Mouse (Mus musculus) embryonic facial prominence, embryonic 13.5 days (tissue): ENCODE measurements at regions not wholly inside any gene's neighbourhood (a gene's known extent, or its start where the extent isn't known, plus 50 kb on each side); places are given as distances from the start of the nearest gene placed in this dataset.

Experiments
- ATAC-seq: fragments of 200-750 bp; cut with Nextera tagmentation; 2 replicates; pipeline ENCODE4 v1.8.0; 2017; ENCODE audit warnings: low read depth; ENCODE audit not compliant: insufficient number of reproducible peaks, insufficient read depth, low FRiP score, low TSS enrichment
- H3K27ac ChIP-seq: fragments of 300-500 bp; sonication (generic); 2 replicates; pipeline ENCODE4 v1.5.1; 2015; ENCODE audit warnings: moderate library complexity, mild to moderate bottlenecking, inconsistent platforms
- H3K27me3 ChIP-seq: fragments of 300-500 bp; sonication (generic); 2 replicates; pipeline ENCODE4 v1.6.1; 2015; ENCODE audit warnings: mild to moderate bottlenecking, inconsistent platforms
- H3K36me3 ChIP-seq: fragments of 300-500 bp; sonication (generic); 2 replicates; pipeline ENCODE4 v1.6.1; 2015; ENCODE audit warnings: mild to moderate bottlenecking, inconsistent platforms
- H3K4me1 ChIP-seq: fragments of 300-500 bp; sonication (generic); 2 replicates; pipeline ENCODE4 v1.6.1; 2015; ENCODE audit warnings: inconsistent platforms
- H3K4me2 ChIP-seq: fragments of 300-500 bp; sonication (generic); 2 replicates; pipeline ENCODE4 v1.6.1; 2015; ENCODE audit warnings: moderate library complexity, mild to moderate bottlenecking, inconsistent platforms
- H3K4me3 ChIP-seq: fragments of 300-500 bp; sonication (generic); 2 replicates; pipeline ENCODE4 v1.5.1; 2015; ENCODE audit warnings: mild to moderate bottlenecking, inconsistent platforms
- H3K9ac ChIP-seq: fragments of 300-500 bp; sonication (generic); 2 replicates; pipeline ENCODE4 v1.6.1; 2015; ENCODE audit warnings: mild to moderate bottlenecking, inconsistent platforms
- H3K9me3 ChIP-seq: fragments of 300-500 bp; sonication (generic); 2 replicates; pipeline ENCODE4 v1.6.1; 2016; ENCODE audit warnings: inconsistent platforms
- WGBS: fragments of 180-500 bp; shearing (Covaris S2); methylation state at CpG from one replicate; pipeline ENCODE4 v1.1.7; 2015; ENCODE audit warnings: mixed read lengths; 5-methylcytosine and 5-hydroxymethylcytosine counted together

DNA sequence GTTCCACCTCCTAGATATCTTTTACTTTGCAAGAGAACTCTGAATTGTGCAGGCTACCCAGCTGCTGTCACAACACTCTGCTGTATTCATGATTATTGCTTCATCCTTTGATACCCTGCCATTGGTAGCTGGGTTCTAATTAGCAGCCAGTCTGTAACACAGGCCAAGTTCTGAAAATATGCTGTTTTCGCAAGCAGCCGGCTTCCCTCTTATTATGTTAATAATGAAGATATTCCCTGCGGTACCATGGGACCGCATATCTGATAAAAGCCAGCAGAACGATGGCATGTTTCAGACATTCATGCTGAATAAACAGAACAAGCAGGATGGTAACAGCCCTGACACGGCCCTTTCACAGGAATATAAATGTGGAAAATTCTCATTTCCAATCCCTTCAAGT lies 235.6 kb downstream of the Galc start:
- no peaks in the 10 kb centered on the region for H3K36me3 ChIP-seq
- no peaks in the 10 kb centered on the region for H3K4me1 ChIP-seq
- H3K27me3 ChIP-seq = no peaks in the 10 kb centered on the region
- no peak overlapping the region for H3K27ac ChIP-seq
- no peak overlapping the region for H3K9ac ChIP-seq
- ATAC-seq = no peak
- 72% methylated on average over 6 of the region's 6 CpGs for WGBS
- H3K4me2 ChIP-seq = no peak overlapping the region
- no peak overlapping the region for H3K4me3 ChIP-seq
- H3K9me3 ChIP-seq = no peaks in the 10 kb centered on the region

GRCm38 (mm10) chr12:98014607-98015278 lies 244.5 kb downstream of the Galc start:
- ATAC-seq = no peak
- H3K9me3 ChIP-seq = no peaks in the 10 kb centered on the region
- H3K4me3 ChIP-seq = no peak overlapping the region
- no peaks in the 10 kb centered on the region for H3K36me3 ChIP-seq
- H3K4me1 ChIP-seq = no peaks in the 10 kb centered on the region
- H3K4me2 ChIP-seq = no peak overlapping the region
- no peak overlapping the region for H3K9ac ChIP-seq
- H3K27ac ChIP-seq = no peak overlapping the region
- H3K27me3 ChIP-seq = no peaks in the 10 kb centered on the region
- WGBS = 54% methylated on average over 8 of the region's 8 CpGs

DNA sequence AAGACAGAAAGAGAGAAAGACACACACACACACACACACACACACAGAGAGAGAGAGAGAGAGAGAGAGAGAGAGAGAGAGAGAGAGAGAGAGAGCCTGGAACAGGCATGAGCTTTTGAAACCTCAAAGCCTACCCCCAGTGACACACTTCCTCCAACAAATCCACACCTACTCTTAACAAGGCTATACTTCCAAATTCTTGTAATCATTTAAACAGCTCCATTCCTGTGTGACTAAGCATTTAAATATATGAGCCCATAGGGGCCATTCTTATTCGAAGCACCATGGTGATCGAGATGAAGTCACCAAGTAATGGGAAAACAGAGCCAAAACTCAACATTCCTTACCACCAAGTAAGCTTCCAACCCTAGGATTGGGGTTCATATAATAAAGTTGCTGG lies 250.1 kb downstream of the Galc start:
- ATAC-seq = no peak
- WGBS = 90% methylated on average over 2 of the region's 2 CpGs
- H3K9ac ChIP-seq = no peak overlapping the region

GRCm38 (mm10) chr12:98005671-98006469 lies 253.4 kb downstream of the Galc start:
- no peak overlapping the region for H3K27ac ChIP-seq
- H3K4me3 ChIP-seq = no peak overlapping the region
- H3K27me3 ChIP-seq = no peaks in the 10 kb centered on the region
- H3K4me2 ChIP-seq = no peak overlapping the region
- no peaks in the 10 kb centered on the region for H3K36me3 ChIP-seq
- WGBS = 65% methylated on average over 5 of the region's 5 CpGs
- H3K4me1 ChIP-seq = no peaks in the 10 kb centered on the region
- H3K9me3 ChIP-seq = no peaks in the 10 kb centered on the region
- ATAC-seq = no peak
- H3K9ac ChIP-seq = no peak overlapping the region

More for the DNA sequence above, 250.1 kb downstream of the Galc start:
- H3K9me3 ChIP-seq = no peaks in the 10 kb centered on the region
- H3K4me2 ChIP-seq = no peak overlapping the region
- H3K36me3 ChIP-seq = no peaks in the 10 kb centered on the region
- H3K27ac ChIP-seq = no peak overlapping the region
- no peak overlapping the region for H3K4me3 ChIP-seq
- no peaks in the 10 kb centered on the region for H3K4me1 ChIP-seq
- no peaks in the 10 kb centered on the region for H3K27me3 ChIP-seq

- no peaks in the 10 kb centered on the region for H3K9me3 ChIP-seq
- no peaks in the 10 kb centered on the region for H3K4me1 ChIP-seq
- H3K36me3 ChIP-seq = no peaks in the 10 kb centered on the region
- H3K4me3 ChIP-seq = no peak overlapping the region
- H3K27me3 ChIP-seq = no peaks in the 10 kb centered on the region
- H3K9ac ChIP-seq = no peak overlapping the region
- no peak for ATAC-seq
- H3K4me2 ChIP-seq = no peak overlapping the region
- no peak overlapping the region for H3K27ac ChIP-seq
- WGBS = 93% methylated on average over 5 of the region's 5 CpGs
Observed at GRCm38 (mm10) chr12:98002217-98002616, 257.0 kb downstream of the Galc start.

GRCm38 (mm10) chr12:97994884-97995283 lies 264.4 kb downstream of the Galc start:
- no peaks in the 10 kb centered on the region for H3K27me3 ChIP-seq
- no peak overlapping the region for H3K27ac ChIP-seq
- 51% methylated on average over 1 of the region's 1 CpGs for WGBS

DNA sequence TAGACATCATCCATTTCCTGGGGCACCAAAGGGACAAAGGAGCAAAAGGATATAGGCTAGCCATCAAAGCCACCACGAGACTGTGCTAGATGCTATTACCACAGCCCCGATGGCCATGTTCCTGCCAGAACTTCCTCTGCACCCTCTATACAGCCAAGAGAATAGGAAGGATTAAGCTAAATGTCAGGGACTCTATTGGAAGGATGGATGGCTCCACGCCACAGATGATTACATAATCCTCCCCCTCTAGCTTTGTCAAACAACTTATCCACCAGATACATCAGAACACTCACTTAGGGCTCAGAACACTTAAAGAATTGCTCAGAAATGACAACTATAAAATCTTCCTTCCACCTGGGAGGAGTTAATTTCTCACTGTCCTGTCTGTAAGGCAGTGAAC lies 265.3 kb downstream of the Galc start:
- H3K4me3 ChIP-seq = no peak overlapping the region
- no peak overlapping the region for H3K27ac ChIP-seq
- no peak overlapping the region for H3K4me2 ChIP-seq
- H3K36me3 ChIP-seq = no peaks in the 10 kb centered on the region
- no peaks in the 10 kb centered on the region for H3K27me3 ChIP-seq
- no peak for ATAC-seq
- H3K9me3 ChIP-seq = no peaks in the 10 kb centered on the region
- H3K9ac ChIP-seq = no peak overlapping the region
- no peaks in the 10 kb centered on the region for H3K4me1 ChIP-seq
- WGBS = 83% methylated on average over 3 of the region's 3 CpGs

More at GRCm38 (mm10) chr12:97994884-97995283, 264.4 kb downstream of the Galc start:
- no peaks in the 10 kb centered on the region for H3K9me3 ChIP-seq
- no peaks in the 10 kb centered on the region for H3K4me1 ChIP-seq
- H3K9ac ChIP-seq = no peak overlapping the region
- no peak overlapping the region for H3K4me3 ChIP-seq
- H3K36me3 ChIP-seq = no peaks in the 10 kb centered on the region
- no peak for ATAC-seq
- no peak overlapping the region for H3K4me2 ChIP-seq

DNA sequence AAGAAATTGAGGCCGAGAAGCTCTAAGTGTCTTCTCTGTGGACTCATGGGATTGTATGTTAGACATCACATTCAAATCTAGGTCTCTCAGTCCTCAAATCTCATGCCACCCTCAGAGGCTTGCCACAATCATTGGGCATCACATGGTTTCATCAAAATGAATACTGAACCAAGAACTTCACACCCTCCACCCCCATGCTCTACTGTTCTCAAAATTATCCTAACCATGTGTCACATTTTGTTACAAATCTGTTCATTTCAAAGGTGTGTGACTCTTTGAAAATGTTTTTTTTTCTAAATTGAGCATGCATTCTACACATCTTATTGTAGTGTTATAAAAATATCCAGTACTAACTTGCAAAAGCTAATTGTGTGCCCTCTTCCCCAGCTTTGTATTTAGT lies 275.9 kb downstream of the Galc start:
- no peak for ATAC-seq
- Histone ChIP-seq H3K9ac (no peak overlapping the region), H3K27ac (no peak overlapping the region), H3K4me1 (no peaks in the 10 kb centered on the region), H3K27me3 (no peaks in the 10 kb centered on the region), H3K9me3 (no peaks in the 10 kb centered on the region), H3K4me2 (no peak overlapping the region), H3K36me3 (no peaks in the 10 kb centered on the region), H3K4me3 (no peak overlapping the region)
- WGBS = 91% methylated on average over 1 of the region's 1 CpGs

DNA sequence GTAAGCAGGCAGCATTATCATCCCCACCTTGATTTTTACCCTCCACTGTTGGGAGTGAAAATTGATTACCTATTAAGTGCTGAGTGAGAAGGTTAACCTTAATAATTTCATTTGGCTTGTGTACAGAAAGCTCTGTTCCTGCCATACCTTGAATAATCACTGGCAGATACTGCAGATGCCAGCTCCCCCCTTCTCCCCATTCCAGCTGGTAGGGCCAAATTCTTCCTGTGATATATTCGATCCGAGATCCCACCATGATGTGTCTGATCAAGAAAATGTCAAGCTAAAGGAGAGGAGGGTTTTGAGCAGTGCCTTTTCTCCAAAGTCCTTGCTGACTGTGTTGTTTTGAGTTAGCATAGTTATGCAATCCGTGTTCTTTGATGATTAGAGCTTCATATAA lies 280.6 kb downstream of the Galc start:
- no peaks in the 10 kb centered on the region for H3K27me3 ChIP-seq
- no peak overlapping the region for H3K27ac ChIP-seq
- no peak for ATAC-seq
- no peaks in the 10 kb centered on the region for H3K4me1 ChIP-seq
- H3K4me2 ChIP-seq = no peak overlapping the region
- WGBS = 66% methylated on average over 3 of the region's 3 CpGs
- H3K4me3 ChIP-seq = no peak overlapping the region
- no peaks in the 10 kb centered on the region for H3K36me3 ChIP-seq
- no peaks in the 10 kb centered on the region for H3K9me3 ChIP-seq
- no peak overlapping the region for H3K9ac ChIP-seq

- no peak for ATAC-seq
- no peak overlapping the region for H3K4me2 ChIP-seq
- H3K9me3 ChIP-seq = no peaks in the 10 kb centered on the region
- no peaks in the 10 kb centered on the region for H3K36me3 ChIP-seq
- 57% methylated on average over 8 of the region's 8 CpGs for WGBS
- H3K27me3 ChIP-seq = no peaks in the 10 kb centered on the region
- H3K4me1 ChIP-seq = no peaks in the 10 kb centered on the region
- H3K27ac ChIP-seq = no peak overlapping the region
- no peak overlapping the region for H3K9ac ChIP-seq
- H3K4me3 ChIP-seq = no peak overlapping the region
Observed at GRCm38 (mm10) chr12:97978178-97978651, 281.0 kb downstream of the Galc start.

DNA sequence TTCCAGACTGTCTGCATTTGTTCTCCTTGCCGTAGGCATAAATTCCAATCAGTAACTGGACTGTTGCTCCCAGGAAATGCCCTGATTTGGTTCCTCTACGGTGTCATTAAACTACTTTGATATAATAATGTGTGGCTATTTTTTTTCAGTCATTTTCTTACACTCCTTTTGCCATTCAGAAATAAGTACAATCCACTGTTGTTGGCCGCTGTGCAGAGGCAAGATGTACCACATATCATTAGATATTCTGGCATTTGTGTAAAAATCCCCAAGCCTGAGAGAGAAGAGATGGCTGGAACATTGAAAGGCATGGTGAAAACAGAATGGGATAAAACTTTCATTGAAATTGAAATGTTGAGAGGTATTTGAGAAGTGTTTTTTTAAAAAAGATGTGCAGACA lies 281.6 kb downstream of the Galc start:
- no peak overlapping the region for H3K4me2 ChIP-seq
- no peak overlapping the region for H3K4me3 ChIP-seq
- H3K27me3 ChIP-seq = no peaks in the 10 kb centered on the region
- no peaks in the 10 kb centered on the region for H3K9me3 ChIP-seq
- no peak overlapping the region for H3K9ac ChIP-seq
- H3K27ac ChIP-seq = no peak overlapping the region
- no peak for ATAC-seq
- H3K36me3 ChIP-seq = no peaks in the 10 kb centered on the region
- no peaks in the 10 kb centered on the region for H3K4me1 ChIP-seq
- WGBS = 59% methylated on average over 3 of the region's 3 CpGs

DNA sequence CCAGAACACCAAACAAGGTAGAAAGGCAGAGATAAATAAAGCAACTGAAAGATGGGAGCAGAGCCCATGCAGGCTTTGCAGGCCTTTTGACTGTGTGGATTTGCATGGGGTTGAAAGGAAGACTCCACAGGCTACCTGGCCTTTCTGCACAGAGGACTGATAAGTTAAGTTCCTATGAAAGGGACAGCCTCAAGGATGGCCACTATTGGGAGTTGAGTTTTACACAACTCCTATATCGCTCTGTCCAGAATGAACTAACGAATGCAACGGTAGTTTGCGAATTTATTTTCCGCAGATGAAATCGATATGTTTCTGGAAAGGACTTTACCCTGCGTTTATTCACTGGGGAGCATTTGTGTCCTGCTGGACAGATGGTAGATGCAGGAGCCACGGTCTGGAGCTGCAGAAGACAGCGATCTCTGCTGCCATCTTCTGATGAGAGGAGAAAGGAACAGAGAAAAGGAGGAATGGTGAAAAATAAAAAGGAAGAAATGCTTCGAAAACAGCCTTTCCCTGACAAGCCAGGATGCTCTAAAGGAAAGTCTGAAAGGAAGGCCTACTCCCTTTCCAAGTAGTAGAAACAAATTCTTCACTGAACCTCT lies 285.2 kb downstream of the Galc start:
- H3K27me3 ChIP-seq = no peaks in the 10 kb centered on the region
- no peaks in the 10 kb centered on the region for H3K36me3 ChIP-seq
- ATAC-seq = no peak
- no peaks in the 10 kb centered on the region for H3K9me3 ChIP-seq
- H3K4me1 ChIP-seq = no peaks in the 10 kb centered on the region
- H3K4me2 ChIP-seq = no peak overlapping the region
- 55% methylated on average over 10 of the region's 10 CpGs for WGBS
- no peak overlapping the region for H3K9ac ChIP-seq
- H3K27ac ChIP-seq = no peak overlapping the region
- no peak overlapping the region for H3K4me3 ChIP-seq
